Comparison of ENCODE assay signal across 30 mouse cellular contexts in the genomic region with DNA sequence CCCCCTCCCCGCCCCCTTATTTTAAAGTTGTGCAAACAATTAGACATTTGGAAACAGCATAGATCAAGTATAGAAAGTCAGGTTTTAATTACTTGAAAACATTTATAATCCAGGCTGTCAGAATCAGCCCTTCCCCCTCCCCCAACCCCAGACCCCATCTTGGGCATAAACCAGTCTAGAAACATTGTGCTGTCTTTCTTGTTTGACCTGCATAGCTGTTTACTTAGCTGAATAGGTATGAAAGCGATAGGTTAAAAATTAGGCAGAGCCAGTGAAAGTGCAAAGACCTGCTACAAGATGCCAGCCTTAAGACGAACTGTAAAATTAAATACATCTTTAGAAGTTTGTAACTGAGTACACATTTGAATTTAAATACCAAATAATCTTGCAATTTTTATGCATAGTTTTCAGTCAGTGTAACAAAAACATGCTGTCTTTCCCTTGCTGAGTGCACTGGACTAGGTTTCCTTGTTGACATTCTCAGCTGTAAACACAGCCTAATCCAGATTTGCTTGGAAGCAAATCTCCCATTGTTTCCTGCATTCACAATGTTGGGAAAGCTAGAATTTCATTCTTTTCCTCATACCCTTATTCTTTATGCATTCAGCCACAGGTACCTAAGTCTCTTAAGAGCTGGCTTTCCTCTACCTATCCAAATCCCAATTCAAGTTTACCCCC.
DNase-seq lines count a peak whose midpoint lies in the region; ATAC-seq lines count a peak whose summit lies in the region.
"Had no signal": no experiment of that assay in that cellular context is flagged by ENCODE, and none has a peak within 500 bp of the region (broad histone marks: within the 10 kb centered on the region; RNA-seq: fewer than 3 reads in every experiment).

No protein-coding gene starts in this region.

- intact Hi-C loops in gastrocnemius, postnatal 36 days (cut with DNase I): no loop called here

- no peaks in the 10 kb centered on the region for H3K36me3 ChIP-seq in kidney, embryonic 14.5 days (ENCODE audit: control insufficient read depth, insufficient read depth, low read length)
- no peaks in the 10 kb centered on the region for H3K36me3 ChIP-seq in kidney, embryonic 15.5 days
- no peaks in the 10 kb centered on the region for H3K36me3 ChIP-seq in midbrain, embryonic 11.5 days (ENCODE audit: control insufficient read depth, insufficient read depth, low read length)
- no peaks in the 10 kb centered on the region for H3K36me3 ChIP-seq in midbrain, embryonic 14.5 days (ENCODE audit: control insufficient read depth, insufficient read depth, low read length)
- no peaks in the 10 kb centered on the region for H3K36me3 ChIP-seq in embryonic facial prominence, embryonic 13.5 days
- no peaks in the 10 kb centered on the region for H3K36me3 ChIP-seq in limb, embryonic 10.5 days
- H3K36me3 ChIP-seq: forebrain, embryonic 10.5 days; G1E; heart, embryonic 10.5 days; heart, embryonic 13.5 days had no signal

- 62% methylated on average over 3 of the region's 3 CpGs for whole genome bisulfite sequencing in kidney, embryonic 14.5 days
- 60% methylated on average over 3 of the region's 3 CpGs for WGBS in kidney, embryonic 15.5 days
- WGBS in midbrain, embryonic 11.5 days: 78% methylated on average over 3 of the region's 3 CpGs
- WGBS in midbrain, embryonic 14.5 days: 80% methylated on average over 3 of the region's 3 CpGs
- WGBS in embryonic facial prominence, embryonic 13.5 days: 34% methylated on average over 3 of the region's 3 CpGs
- 67% methylated on average over 3 of the region's 3 CpGs for WGBS in limb, embryonic 10.5 days

- 0 out of 2 replicates have a peak, but pooled peaks have one; percentile 20 for ATAC-seq in kidney, embryonic 14.5 days (ENCODE audit: low FRiP score, low TSS enrichment)
- ATAC-seq in kidney, embryonic 15.5 days (replicated peaks; ENCODE audit: low FRiP score): no peak
- no peak for ATAC-seq in midbrain, embryonic 11.5 days (ENCODE audit: low FRiP score)
- ATAC-seq in midbrain, embryonic 14.5 days (ENCODE audit: low FRiP score, low TSS enrichment): no peak
- no peak for ATAC-seq in embryonic facial prominence, embryonic 13.5 days (ENCODE audit: insufficient number of reproducible peaks, insufficient read depth, low FRiP score, low TSS enrichment, low read depth)
- ATAC-seq: forebrain, embryonic 13.5 days; forebrain, embryonic 16.5 days; hindbrain, postnatal 0 days; inflammation-experienced regulatory T-cells, adult 6 months; Patski had no signal

- H3K4me2 ChIP-seq in kidney, embryonic 14.5 days (replicated peaks; ENCODE audit: low read depth, low read length): no peak overlapping the region
- no peak overlapping the region for H3K4me2 ChIP-seq in kidney, embryonic 15.5 days
- H3K4me2 ChIP-seq in midbrain, embryonic 11.5 days: no peak overlapping the region
- no peak overlapping the region for H3K4me2 ChIP-seq in midbrain, embryonic 14.5 days (ENCODE audit: low read length)
- no peak overlapping the region for H3K4me2 ChIP-seq in embryonic facial prominence, embryonic 13.5 days
- H3K4me2 ChIP-seq: forebrain, embryonic 13.5 days; heart, embryonic 13.5 days; hindbrain, embryonic 14.5 days had no signal

- H3K4me3 ChIP-seq in kidney, embryonic 14.5 days (ENCODE audit: low read length): no peak overlapping the region
- no peak overlapping the region for H3K4me3 ChIP-seq in kidney, embryonic 15.5 days (replicated peaks)
- no peak overlapping the region for H3K4me3 ChIP-seq in midbrain, embryonic 11.5 days (ENCODE audit: low read depth, low read length)
- no peak overlapping the region for H3K4me3 ChIP-seq in midbrain, embryonic 14.5 days (replicated peaks; ENCODE audit: low read depth, low read length)
- H3K4me3 ChIP-seq in embryonic facial prominence, embryonic 13.5 days: no peak overlapping the region
- no peak overlapping the region for H3K4me3 ChIP-seq in limb, embryonic 10.5 days
- H3K4me3 ChIP-seq: forebrain, embryonic 10.5 days; forebrain, embryonic 13.5 days; heart, adult 2 months; heart, embryonic 10.5 days; heart, embryonic 13.5 days had no signal

- H3K4me1 ChIP-seq in kidney, embryonic 14.5 days (ENCODE audit: control insufficient read depth, insufficient read depth, low read length): peaks cover 3% of the 10 kb centered on the region; the same call in 1 of the 2 replicates
- H3K4me1 ChIP-seq in kidney, embryonic 15.5 days: no peaks in the 10 kb centered on the region
- no peaks in the 10 kb centered on the region for H3K4me1 ChIP-seq in midbrain, embryonic 11.5 days (ENCODE audit: control insufficient read depth, insufficient read depth, low read length)
- H3K4me1 ChIP-seq in midbrain, embryonic 14.5 days (ENCODE audit: control insufficient read depth, insufficient read depth, low read length): no peaks in the 10 kb centered on the region
- H3K4me1 ChIP-seq in embryonic facial prominence, embryonic 13.5 days: peaks cover 18% of the 10 kb centered on the region
- H3K4me1 ChIP-seq in limb, embryonic 10.5 days: peaks cover 24% of the 10 kb centered on the region
- H3K4me1 ChIP-seq: forebrain, embryonic 10.5 days; forebrain, embryonic 13.5 days; heart, embryonic 10.5 days; heart, embryonic 13.5 days had no signal

- DNase-seq in midbrain, embryonic 11.5 days (ENCODE audit: low spot score, missing footprints): peak; percentile 75
- no peak for DNase-seq in midbrain, embryonic 14.5 days
- DNase-seq in limb, embryonic 10.5 days (ENCODE audit: low spot score): no peak
- DNase-seq in left cerebral cortex, adult 8-10 months (ENCODE audit: low spot score in 2 of 2): no peak
- DNase-seq in gastrocnemius, postnatal 36 days: no peak
- DNase-seq: adrenal gland, adult 2 months; adrenal gland, postnatal 14 days; B cell, adult 2 months; cerebellum, adult 11 months; cerebellum, adult 2 months; cerebellum, adult 9-11 months; cerebellum, postnatal 25 days; gastrocnemius, postnatal 25 days; heart, adult 2 months; heart, postnatal 14 days; heart, postnatal 4 days had no signal

- H3K27ac ChIP-seq in kidney, embryonic 14.5 days (ENCODE audit: low read depth, low read length): no peak overlapping the region
- no peak overlapping the region for H3K27ac ChIP-seq in kidney, embryonic 15.5 days
- H3K27ac ChIP-seq in midbrain, embryonic 11.5 days (ENCODE audit: low read depth, low read length): no peak overlapping the region
- no peak overlapping the region for H3K27ac ChIP-seq in midbrain, embryonic 14.5 days (replicated peaks; ENCODE audit: low read depth, low read length)
- H3K27ac ChIP-seq in embryonic facial prominence, embryonic 13.5 days: peak overlapping the region; percentile 60; the same call in 1 of the 2 replicates
- H3K27ac ChIP-seq in limb, embryonic 10.5 days: 0 out of 2 replicates have a peak overlapping the region, but pooled peaks have one; percentile 69
- H3K27ac ChIP-seq: forebrain, embryonic 10.5 days; forebrain, embryonic 13.5 days; heart, adult 2 months; heart, embryonic 10.5 days; heart, embryonic 13.5 days; hindbrain, embryonic 14.5 days; hindbrain, postnatal 0 days had no signal

- no peaks in the 10 kb centered on the region for H3K27me3 ChIP-seq in kidney, embryonic 14.5 days (ENCODE audit: control insufficient read depth, insufficient read depth, low read length)
- H3K27me3 ChIP-seq in kidney, embryonic 15.5 days: no peaks in the 10 kb centered on the region
- no peaks in the 10 kb centered on the region for H3K27me3 ChIP-seq in midbrain, embryonic 11.5 days (ENCODE audit: control insufficient read depth, insufficient read depth, low read length)
- no peaks in the 10 kb centered on the region for H3K27me3 ChIP-seq in midbrain, embryonic 14.5 days (ENCODE audit: control insufficient read depth, insufficient read depth, low read length)
- no peaks in the 10 kb centered on the region for H3K27me3 ChIP-seq in embryonic facial prominence, embryonic 13.5 days
- H3K27me3 ChIP-seq in limb, embryonic 10.5 days (ENCODE audit: low read depth, poor library complexity, severe bottlenecking): no peaks in the 10 kb centered on the region
- H3K27me3 ChIP-seq: CH12.LX; forebrain, embryonic 13.5 days; heart, embryonic 13.5 days; Patski had no signal

- H3K9ac ChIP-seq in kidney, embryonic 14.5 days (ENCODE audit: low read depth, low read length): no peak overlapping the region
- no peak overlapping the region for H3K9ac ChIP-seq in kidney, embryonic 15.5 days
- no peak overlapping the region for H3K9ac ChIP-seq in midbrain, embryonic 11.5 days (ENCODE audit: low read length)
- H3K9ac ChIP-seq in midbrain, embryonic 14.5 days (replicated peaks; ENCODE audit: low read length): no peak overlapping the region
- H3K9ac ChIP-seq in embryonic facial prominence, embryonic 13.5 days: no peak overlapping the region
- H3K9ac ChIP-seq: forebrain, embryonic 13.5 days; heart, embryonic 13.5 days; hindbrain, embryonic 14.5 days had no signal

- no peaks in the 10 kb centered on the region for H3K9me3 ChIP-seq in kidney, embryonic 14.5 days (ENCODE audit: control insufficient read depth, low read length)
- H3K9me3 ChIP-seq in kidney, embryonic 15.5 days (replicated peaks): no peaks in the 10 kb centered on the region
- no peaks in the 10 kb centered on the region for H3K9me3 ChIP-seq in midbrain, embryonic 11.5 days (ENCODE audit: control insufficient read depth, low read length)
- no peaks in the 10 kb centered on the region for H3K9me3 ChIP-seq in midbrain, embryonic 14.5 days (ENCODE audit: control insufficient read depth, low read length)
- H3K9me3 ChIP-seq in embryonic facial prominence, embryonic 13.5 days: no peaks in the 10 kb centered on the region
- no peaks in the 10 kb centered on the region for H3K9me3 ChIP-seq in limb, embryonic 10.5 days (replicated peaks)
- H3K9me3 ChIP-seq: forebrain, embryonic 10.5 days; forebrain, embryonic 13.5 days; heart, embryonic 10.5 days; heart, embryonic 13.5 days had no signal

Comparison
In these comparisons a context has a peak if more than half of its experiments do, and no peak if none do; other contexts are left out.
1. H3K27ac ChIP-seq: peak in embryonic facial prominence, embryonic 13.5 days (single experiment) and limb, embryonic 10.5 days (single experiment); none in kidney, embryonic 14.5 days (single experiment), kidney, embryonic 15.5 days (single experiment), midbrain, embryonic 11.5 days (single experiment) and midbrain, embryonic 14.5 days (single experiment).